17 mouse cellular contexts compared by ENCODE assay signal in the genomic region with DNA sequence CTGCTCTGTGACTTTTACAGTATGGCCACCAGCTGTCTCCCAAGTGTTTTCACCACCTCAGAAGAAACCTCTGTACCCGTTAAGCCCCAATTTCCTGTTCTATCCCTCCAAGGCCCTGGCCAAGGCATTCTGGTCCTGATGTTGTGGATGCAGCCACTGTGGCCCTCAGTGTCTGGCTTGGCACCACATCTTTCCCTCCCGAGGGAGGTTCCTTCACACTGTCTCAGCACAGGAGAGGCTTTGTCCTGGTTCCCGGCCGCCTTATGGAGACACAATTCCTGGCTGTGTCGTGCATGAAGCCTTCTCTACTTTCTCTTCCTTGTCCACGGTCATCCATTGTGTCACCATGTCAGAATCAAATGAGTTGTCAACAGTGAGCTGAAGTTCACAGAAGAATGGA. TPM values are rescaled to one million over a fixed set of nuclear protein-coding genes. Genes with fewer than 3 reads are reported as not detected.
DNase-seq lines count a peak whose midpoint lies in the region; ATAC-seq and TF ChIP-seq lines count a peak whose summit lies in the region.
"Had no signal": no experiment of that assay in that cellular context is flagged by ENCODE, and none has a peak within 500 bp of the region (broad histone marks: within the 10 kb centered on the region; RNA-seq: fewer than 3 reads in every experiment).

No protein-coding gene starts in this region.

- no peak for ATAC-seq in kidney, postnatal 0 days (replicated peaks; ENCODE audit: low FRiP score, low read depth)
- ATAC-seq in kidney, embryonic 16.5 days (ENCODE audit: low FRiP score, low TSS enrichment): no peak
- ATAC-seq in heart, postnatal 0 days (ENCODE audit: insufficient read depth, low read depth): no peak
- no peak for ATAC-seq in activated CD4-positive, CD25-positive, alpha-beta regulatory T cell, adult 4 months

- TF ChIP-seq POLR2A in brain, embryonic 14.5 days (IDR thresholded peaks at IDR 0.05; ENCODE audit: borderline replicate concordance, extremely low read depth, insufficient read depth, insufficient read length, poor library complexity, severe bottlenecking): no peak

- WGBS in kidney, postnatal 0 days: 53% methylated on average over 6 of the region's 6 CpGs
- 61% methylated on average over 6 of the region's 6 CpGs for WGBS in kidney, embryonic 16.5 days
- 40% methylated on average over 6 of the region's 6 CpGs for WGBS in heart, postnatal 0 days

- intact Hi-C loops in gastrocnemius, adult 2 months (cut with DNase I): no loop called here

- no peak for TF ChIP-seq EP300 in heart, postnatal 0 days (IDR thresholded peaks at IDR 0.05; ENCODE audit: low read depth)

- H3K4me3 ChIP-seq in gastrocnemius, adult 2 months: no peak overlapping the region
- H3K4me3 ChIP-seq in kidney, postnatal 0 days (replicated peaks; ENCODE audit: low read depth, low read length): no peak overlapping the region
- H3K4me3 ChIP-seq in kidney, embryonic 16.5 days (ENCODE audit: low read length): no peak overlapping the region
- no peak overlapping the region for H3K4me3 ChIP-seq in heart, postnatal 0 days (ENCODE audit: low read depth, low read length)
- H3K4me3 ChIP-seq: midbrain, embryonic 12.5 days had no signal

- no peak for TF ChIP-seq CTCF in gastrocnemius, adult 2 months (IDR thresholded peaks at IDR 0.05)
- no peak for TF ChIP-seq CTCF in kidney, postnatal 0 days (IDR thresholded peaks at IDR 0.05; ENCODE audit: low read depth)
- TF ChIP-seq CTCF in brain, embryonic 14.5 days (IDR thresholded peaks at IDR 0.05; ENCODE audit: borderline replicate concordance, extremely low read depth, insufficient read depth, insufficient read length): no peak
- TF ChIP-seq CTCF in heart, postnatal 0 days (IDR thresholded peaks at IDR 0.05; ENCODE audit: low read depth): no peak

- H3K27ac ChIP-seq in gastrocnemius, adult 2 months: peak overlapping the region; percentile 38
- H3K27ac ChIP-seq in kidney, postnatal 0 days: no peak overlapping the region
- H3K27ac ChIP-seq in kidney, embryonic 16.5 days (ENCODE audit: low read length): no peak overlapping the region
- H3K27ac ChIP-seq in heart, postnatal 0 days (ENCODE audit: low read depth): peak overlapping the region; percentile 86
- H3K27ac ChIP-seq: kidney, embryonic 15.5 days; midbrain, embryonic 12.5 days had no signal

- no peak overlapping the region for H3K4me2 ChIP-seq in kidney, postnatal 0 days (ENCODE audit: low read length)
- no peak overlapping the region for H3K4me2 ChIP-seq in kidney, embryonic 16.5 days (replicated peaks; ENCODE audit: low read depth, low read length)
- peak overlapping the region; percentile 54; the same call in 1 of the 2 replicates for H3K4me2 ChIP-seq in heart, postnatal 0 days (ENCODE audit: low read depth, low read length)

- DNase-seq in gastrocnemius, adult 2 months: no peak
- no peak for DNase-seq in gastrocnemius, postnatal 10 days
- DNase-seq in kidney, postnatal 0 days (ENCODE audit: low spot score): no peak
- peak; percentile 27 for DNase-seq in brain, embryonic 14.5 days (ENCODE audit: low read depth)
- DNase-seq in heart, postnatal 0 days (ENCODE audit: low spot score): no peak
- DNase-seq in thymus, postnatal 4 days: no peak
- DNase-seq: adrenal gland, postnatal 14 days; B cell, adult 2 months; lung, postnatal 4 days; spleen, adult 18-20 months had no signal

- H3K4me1 ChIP-seq in kidney, postnatal 0 days (replicated peaks; ENCODE audit: insufficient read depth, low read length): no peaks in the 10 kb centered on the region
- H3K4me1 ChIP-seq in kidney, embryonic 16.5 days (ENCODE audit: insufficient read depth, low read length): peaks cover 13% of the 10 kb centered on the region; the same call in 1 of the 2 replicates
- peaks cover 24% of the 10 kb centered on the region for H3K4me1 ChIP-seq in heart, postnatal 0 days (ENCODE audit: control insufficient read depth, insufficient read depth)

- H3K27me3 ChIP-seq in kidney, postnatal 0 days (ENCODE audit: insufficient read depth, low read length): no peaks in the 10 kb centered on the region
- H3K27me3 ChIP-seq in kidney, embryonic 16.5 days (ENCODE audit: insufficient read depth, low read length): no peaks in the 10 kb centered on the region
- no peaks in the 10 kb centered on the region for H3K27me3 ChIP-seq in heart, postnatal 0 days (ENCODE audit: control insufficient read depth, insufficient read depth, low read length)

- H3K9ac ChIP-seq in kidney, postnatal 0 days (ENCODE audit: low read depth, low read length): 0 out of 2 replicates have a peak overlapping the region, but pooled peaks have one; percentile 23
- no peak overlapping the region for H3K9ac ChIP-seq in kidney, embryonic 16.5 days (replicated peaks; ENCODE audit: low read length)
- no peak overlapping the region for H3K9ac ChIP-seq in heart, postnatal 0 days (replicated peaks; ENCODE audit: low read depth, low read length)
- H3K9ac ChIP-seq: midbrain, embryonic 12.5 days had no signal

- H3K9me3 ChIP-seq in kidney, postnatal 0 days (replicated peaks; ENCODE audit: low read length): no peaks in the 10 kb centered on the region
- no peaks in the 10 kb centered on the region; the same call in 1 of the 2 replicates for H3K9me3 ChIP-seq in kidney, embryonic 16.5 days (ENCODE audit: low read length)
- H3K9me3 ChIP-seq in heart, postnatal 0 days (replicated peaks; ENCODE audit: control insufficient read depth, low read length): no peaks in the 10 kb centered on the region
- H3K9me3 ChIP-seq: kidney, embryonic 15.5 days; midbrain, embryonic 12.5 days had no signal

- no peaks in the 10 kb centered on the region for H3K36me3 ChIP-seq in kidney, postnatal 0 days (ENCODE audit: insufficient read depth, low read length)
- no peaks in the 10 kb centered on the region for H3K36me3 ChIP-seq in kidney, embryonic 16.5 days (ENCODE audit: insufficient read depth, low read length)
- H3K36me3 ChIP-seq in heart, postnatal 0 days (replicated peaks; ENCODE audit: control insufficient read depth, insufficient read depth, low read length): no peaks in the 10 kb centered on the region
- H3K36me3 ChIP-seq: kidney, embryonic 15.5 days; midbrain, embryonic 12.5 days had no signal

RNA-seq across cellular contexts. Expression of gene Kifc5b, which starts 23.4 kb away (rescaled TPM):
- under 1 TPM; 0.18 to 0.64 TPM for total RNA-seq in gastrocnemius, adult 2 months (2021)
- 1 to 10 TPM; 2.5 to 4.1 TPM for total RNA-seq in gastrocnemius, postnatal 10 days (2021)
- polyA plus RNA-seq in kidney, postnatal 0 days (2015; fragmentation: Nextera tagmentation; extraction: Ambion mirVana): 1.3 and 1.8 TPM in 2 replicates
- polyA plus RNA-seq in kidney, embryonic 16.5 days (2015; fragmentation: Nextera tagmentation; extraction: Ambion mirVana): 8.2 and 10.8 TPM in 2 replicates
- 9.9 and 15.7 TPM in 2 replicates for polyA plus RNA-seq in brain, embryonic 14.5 days (2012; rRNA removed)
- 4.5 and 4.8 TPM in 2 replicates for total RNA-seq in heart, postnatal 0 days (2014; rRNA removed; ENCODE audit: low replicate concordance)
- 0.93 and 1.5 TPM in 2 replicates for polyA plus RNA-seq in heart, postnatal 0 days (2015; fragmentation: Nextera tagmentation; extraction: Ambion mirVana)
- polyA plus RNA-seq in activated CD4-positive, CD25-positive, alpha-beta regulatory T cell, adult 4 months (2017; shearing (Covaris generic)): 1 to 10 TPM; 2.0 to 4.5 TPM

RNA-seq across cellular contexts. Expression of gene Phf1, which starts 39.4 kb away (rescaled TPM):
- 10 to 100 TPM in 1 of 2 experiments, 1 to 10 TPM in 1; 9.2 to 10.7 TPM for total RNA-seq in gastrocnemius, adult 2 months (2021)
- 1 to 10 TPM; 5.1 to 8.1 TPM for total RNA-seq in gastrocnemius, postnatal 10 days (2021)
- 8.8 and 9.8 TPM in 2 replicates for polyA plus RNA-seq in kidney, postnatal 0 days (2015; fragmentation: Nextera tagmentation; extraction: Ambion mirVana)
- polyA plus RNA-seq in kidney, embryonic 16.5 days (2015; fragmentation: Nextera tagmentation; extraction: Ambion mirVana): 9.3 and 9.4 TPM in 2 replicates
- 50.0 and 66.4 TPM in 2 replicates for polyA plus RNA-seq in brain, embryonic 14.5 days (2012; rRNA removed)
- total RNA-seq in heart, postnatal 0 days (2014; rRNA removed; ENCODE audit: low replicate concordance): 13.7 and 16.3 TPM in 2 replicates
- 6.3 and 7.2 TPM in 2 replicates for polyA plus RNA-seq in heart, postnatal 0 days (2015; fragmentation: Nextera tagmentation; extraction: Ambion mirVana)
- polyA plus RNA-seq in activated CD4-positive, CD25-positive, alpha-beta regulatory T cell, adult 4 months (2017; shearing (Covaris generic)): 10 to 100 TPM; 10.4 to 13.5 TPM

RNA-seq across cellular contexts. Expression of gene Cuta, which starts 45.9 kb away (rescaled TPM):
- 100 to 1,000 TPM in 1 of 2 experiments, 10 to 100 TPM in 1; 93.8 to 104 TPM for total RNA-seq in gastrocnemius, adult 2 months (2021)
- total RNA-seq in gastrocnemius, postnatal 10 days (2021): 10 to 100 TPM; 87.9 to 91.1 TPM
- polyA plus RNA-seq in kidney, postnatal 0 days (2015; fragmentation: Nextera tagmentation; extraction: Ambion mirVana): 226 and 227 TPM in 2 replicates
- polyA plus RNA-seq in kidney, embryonic 16.5 days (2015; fragmentation: Nextera tagmentation; extraction: Ambion mirVana): 187 and 203 TPM in 2 replicates
- 88.9 and 145 TPM in 2 replicates for polyA plus RNA-seq in brain, embryonic 14.5 days (2012; rRNA removed)
- 80.2 and 107 TPM in 2 replicates for total RNA-seq in heart, postnatal 0 days (2014; rRNA removed; ENCODE audit: low replicate concordance)
- polyA plus RNA-seq in heart, postnatal 0 days (2015; fragmentation: Nextera tagmentation; extraction: Ambion mirVana): 180 and 193 TPM in 2 replicates
- polyA plus RNA-seq in activated CD4-positive, CD25-positive, alpha-beta regulatory T cell, adult 4 months (2017; shearing (Covaris generic)): 100 to 1,000 TPM; 147 to 198 TPM

RNA-seq across cellular contexts. Expression of gene Syngap1, which starts 47.6 kb away (rescaled TPM):
- 1 to 10 TPM; 3.0 to 3.5 TPM for total RNA-seq in gastrocnemius, adult 2 months (2021)
- 10 to 100 TPM in 1 of 2 experiments, 1 to 10 TPM in 1; 8.2 to 11.8 TPM for total RNA-seq in gastrocnemius, postnatal 10 days (2021)
- polyA plus RNA-seq in kidney, postnatal 0 days (2015; fragmentation: Nextera tagmentation; extraction: Ambion mirVana): 0.78 and 0.99 TPM in 2 replicates
- polyA plus RNA-seq in kidney, embryonic 16.5 days (2015; fragmentation: Nextera tagmentation; extraction: Ambion mirVana): 1.1 and 2.2 TPM in 2 replicates
- polyA plus RNA-seq in brain, embryonic 14.5 days (2012; rRNA removed): 120 and 136 TPM in 2 replicates
- 4.3 and 6.6 TPM in 2 replicates for total RNA-seq in heart, postnatal 0 days (2014; rRNA removed; ENCODE audit: low replicate concordance)
- polyA plus RNA-seq in heart, postnatal 0 days (2015; fragmentation: Nextera tagmentation; extraction: Ambion mirVana): 0.41 and 0.45 TPM in 2 replicates
- not detected for polyA plus RNA-seq in activated CD4-positive, CD25-positive, alpha-beta regulatory T cell, adult 4 months (2017; shearing (Covaris generic))

RNA-seq across cellular contexts. Expression of gene Nkx2-5, which starts 48.7 kb away (rescaled TPM):
- total RNA-seq in gastrocnemius, adult 2 months (2021): not detected
- not detected for total RNA-seq in gastrocnemius, postnatal 10 days (2021)
- not detected in 2 replicates for polyA plus RNA-seq in kidney, postnatal 0 days (2015; fragmentation: Nextera tagmentation; extraction: Ambion mirVana)
- polyA plus RNA-seq in kidney, embryonic 16.5 days (2015; fragmentation: Nextera tagmentation; extraction: Ambion mirVana): not detected in 2 replicates
- polyA plus RNA-seq in brain, embryonic 14.5 days (2012; rRNA removed): 0.04 TPM in 1 of 2 replicates, not detected in the other
- total RNA-seq in heart, postnatal 0 days (2014; rRNA removed; ENCODE audit: low replicate concordance): 284 and 346 TPM in 2 replicates
- 139 and 155 TPM in 2 replicates for polyA plus RNA-seq in heart, postnatal 0 days (2015; fragmentation: Nextera tagmentation; extraction: Ambion mirVana)
- not detected for polyA plus RNA-seq in activated CD4-positive, CD25-positive, alpha-beta regulatory T cell, adult 4 months (2017; shearing (Covaris generic))
- total RNA-seq: adrenal gland, postnatal 14 days; left cerebral cortex, postnatal 25 days had no signal
- polyA plus RNA-seq: gonadal fat pad, adult 2 months; kidney, embryonic 15.5 days; liver, embryonic 16.5 days; midbrain, embryonic 12.5 days had no signal

Comparison
In these comparisons a context has a peak if more than half of its experiments do, and no peak if none do; other contexts are left out.
1. H3K27ac ChIP-seq: peak in gastrocnemius, adult 2 months (single experiment) and heart, postnatal 0 days (single experiment); none in kidney, postnatal 0 days (single experiment) and kidney, embryonic 16.5 days (single experiment).